Mouse (Mus musculus) embryonic facial prominence, embryonic 10.5 days (tissue): Measurements from ENCODE around the gene Rpn2. TPM values are rescaled to one million over a fixed set of nuclear protein-coding genes. Genes with fewer than 3 reads are reported as not detected.
A peak's percentile ranks its signal among the peaks of the same experiment; 100 is the strongest.

Experiments used
- DNase-seq: peaks from one replicate; pipeline ENCODE4 v3.0.0-alpha.2; 2017; ENCODE audit warnings: low spot score
- H3K27ac ChIP-seq: fragments of 300-500 bp; sonication (generic); replicated peaks from 2 replicates; pipeline ENCODE4 v1.5.1; 2016; ENCODE audit warnings: mild to moderate bottlenecking
- H3K27me3 ChIP-seq: fragments of 300-500 bp; sonication (generic); replicated peaks from 2 replicates; pipeline ENCODE4 v1.6.1; 2016; ENCODE audit warnings: low read depth, mild to moderate bottlenecking; ENCODE audit not compliant: poor library complexity, severe bottlenecking
- H3K36me3 ChIP-seq: fragments of 300-500 bp; sonication (generic); replicated peaks from 2 replicates; pipeline ENCODE4 v1.6.1; 2016; ENCODE audit warnings: mild to moderate bottlenecking, moderate library complexity
- H3K4me1 ChIP-seq: fragments of 300-500 bp; sonication (generic); 2 replicates; pipeline ENCODE4 v1.6.1; 2016
- H3K4me3 ChIP-seq: fragments of 300-500 bp; sonication (generic); 2 replicates; pipeline ENCODE4 v1.5.1; 2016; ENCODE audit warnings: mild to moderate bottlenecking, moderate library complexity
- H3K9me3 ChIP-seq: fragments of 300-500 bp; sonication (generic); 2 replicates; pipeline ENCODE4 v1.6.1; 2016; ENCODE audit warnings: mild to moderate bottlenecking
- WGBS: fragments of 180-500 bp; shearing (Covaris S2); methylation state at CpG from one replicate; pipeline ENCODE4 v1.1.7; 2016; 5-methylcytosine and 5-hydroxymethylcytosine counted together
- polyA plus RNA-seq: library from polyadenylated mRNA; unstranded; fragments of >200 nt; fragmentation: Nextera tagmentation; extraction: Ambion mirVana; gene quantifications from 2 replicates; pipeline ENCODE4 v1.2.1, GENCODE M21; 2016

The Rpn2 gene
- polyA plus RNA-seq, 1 experiment from 2014 or later, result 266 TPM

DNA sequence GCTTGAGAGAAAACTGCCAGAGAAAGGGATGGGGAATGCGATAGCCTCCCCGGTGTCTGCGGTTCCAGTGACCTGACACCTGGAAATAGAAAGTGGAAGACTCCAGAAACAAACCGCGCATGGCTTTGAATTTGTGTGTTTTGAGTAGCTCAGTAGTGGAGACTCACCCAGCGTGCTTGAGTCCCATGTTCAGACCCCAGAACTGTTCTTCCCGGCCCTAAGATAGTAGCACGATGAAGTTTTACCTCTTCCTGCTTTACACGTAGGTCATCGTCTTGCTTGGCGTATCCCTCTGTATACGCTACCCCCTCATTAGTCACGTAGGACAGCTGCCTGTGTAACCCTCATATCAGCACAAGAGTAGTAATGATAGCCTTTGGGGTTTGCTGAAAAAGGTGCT lies 89.2 kb downstream of the Rpn2 start:
- H3K27ac ChIP-seq, result peak overlapping the region; percentile 97
- H3K9me3 ChIP-seq, result no peaks in the 10 kb centered on the region
- peak overlapping the region; percentile 85 for H3K4me3 ChIP-seq
- H3K4me1 ChIP-seq, result peaks cover 22% of the 10 kb centered on the region
- no peak for DNase-seq
- H3K27me3 ChIP-seq, result no peaks in the 10 kb centered on the region
- peaks cover 11% of the 10 kb centered on the region for H3K36me3 ChIP-seq
- WGBS, result 10% methylated on average over 13 of the region's 13 CpGs

DNA sequence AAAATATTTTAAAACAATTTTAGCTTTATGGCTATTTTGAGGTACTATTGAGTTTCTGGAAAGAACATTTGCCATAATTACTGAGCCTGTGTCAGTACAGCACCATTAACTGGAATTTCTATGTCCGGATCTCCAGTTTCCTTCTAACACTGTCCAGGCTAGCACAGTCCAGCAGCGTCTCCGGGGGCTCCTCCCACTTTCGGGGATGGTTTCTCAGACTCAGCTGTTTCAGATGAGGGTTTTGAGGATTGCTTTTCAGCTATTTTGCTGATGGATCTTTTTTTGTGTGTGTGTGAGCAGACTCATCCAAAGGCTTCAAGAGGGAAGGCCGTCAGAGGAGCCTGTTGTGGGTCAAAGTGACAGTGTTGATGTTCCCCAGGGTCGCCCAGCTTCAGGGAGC lies 92.9 kb downstream of the Rpn2 start:
- H3K9me3 ChIP-seq, result no peaks in the 10 kb centered on the region
- peaks cover 29% of the 10 kb centered on the region for H3K36me3 ChIP-seq
- no peaks in the 10 kb centered on the region for H3K27me3 ChIP-seq
- H3K27ac ChIP-seq, result no peak overlapping the region
- 78% methylated on average over 6 of the region's 6 CpGs for WGBS
- no peak overlapping the region for H3K4me3 ChIP-seq
- DNase-seq, result no peak
- peaks cover 38% of the 10 kb centered on the region for H3K4me1 ChIP-seq

DNA sequence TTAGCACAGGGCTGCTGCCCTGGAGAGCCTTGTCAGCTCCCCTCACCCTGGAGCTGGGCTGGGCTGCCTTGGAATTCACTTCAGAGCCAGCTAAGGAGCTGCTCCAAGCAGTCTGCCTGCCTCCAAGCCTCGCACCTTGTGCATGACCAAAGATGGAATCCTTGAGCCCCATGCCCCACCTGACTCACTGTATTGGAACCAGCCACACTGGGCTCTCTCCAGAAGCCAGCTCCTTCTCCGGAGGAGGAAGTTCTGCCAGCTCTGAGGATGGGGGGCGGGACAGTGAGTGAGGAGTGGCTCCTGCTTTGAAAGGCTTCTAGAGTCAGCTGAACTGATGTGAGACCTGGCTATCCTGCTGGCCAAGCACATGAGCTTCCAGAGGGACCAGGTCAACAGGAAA lies 94.9 kb downstream of the Rpn2 start:
- 87% methylated on average over 3 of the region's 3 CpGs for WGBS
- no peak for DNase-seq
- Histone ChIP-seq H3K4me1 (peaks cover 27% of the 10 kb centered on the region), H3K9me3 (no peaks in the 10 kb centered on the region), H3K27ac (no peak overlapping the region), H3K4me3 (no peak overlapping the region), H3K27me3 (no peaks in the 10 kb centered on the region), H3K36me3 (peaks cover 29% of the 10 kb centered on the region)

DNA sequence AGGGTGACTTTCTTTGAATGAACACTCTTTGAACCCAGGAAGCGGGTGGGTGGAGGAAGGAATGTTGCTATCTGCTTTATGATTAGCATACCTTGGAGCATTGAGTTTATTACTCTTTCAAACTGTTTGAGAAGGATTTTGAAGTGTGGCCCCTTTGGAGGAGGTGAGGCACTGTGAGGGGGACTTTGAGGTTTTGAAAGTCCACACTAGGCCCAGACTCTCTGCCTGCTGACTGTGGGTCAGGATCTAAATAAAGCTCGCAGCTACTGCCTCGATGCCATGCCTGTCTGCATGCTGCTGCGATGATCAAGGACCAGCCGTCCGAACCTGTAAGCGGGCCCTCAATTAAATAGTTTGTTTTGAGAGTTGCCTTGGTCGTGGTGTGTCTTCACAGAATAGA lies 96.2 kb downstream of the Rpn2 start:
- 58% methylated on average over 8 of the region's 8 CpGs for WGBS
- peaks cover 24% of the 10 kb centered on the region for H3K4me1 ChIP-seq
- H3K27me3 ChIP-seq, result no peaks in the 10 kb centered on the region
- peaks cover 42% of the 10 kb centered on the region for H3K36me3 ChIP-seq
- no peak for DNase-seq
- 0 out of 2 replicates have a peak overlapping the region, but pooled peaks have one; percentile 30 for H3K27ac ChIP-seq
- no peak overlapping the region for H3K4me3 ChIP-seq
- H3K9me3 ChIP-seq, result no peaks in the 10 kb centered on the region

Other genes starting within 250 kb of the Rpn2 start
- 4.5 and 4.7 TPM in 2 replicates for gene Soga1, start 199.8 kb upstream of the Rpn2 start, polyA plus RNA-seq
- not detected in 2 replicates for gene Tldc2, start 192.0 kb upstream of the Rpn2 start, polyA plus RNA-seq
- gene Samhd1, start 143.8 kb upstream of the Rpn2 start, polyA plus RNA-seq, result 26.7 and 27.8 TPM in 2 replicates
- gene Rbl1, start 74.5 kb upstream of the Rpn2 start, polyA plus RNA-seq, result 21.4 and 23.7 TPM in 2 replicates
- gene Mroh8, start 532 bp downstream of the Rpn2 start, polyA plus RNA-seq, result 0.73 and 1.0 TPM in 2 replicates
- 0.34 and 1.3 TPM in 2 replicates for gene Ghrh, start 68.5 kb downstream of the Rpn2 start, polyA plus RNA-seq
- gene Manbal, start 88.6 kb downstream of the Rpn2 start, polyA plus RNA-seq, result 61.1 and 66.5 TPM in 2 replicates
- 22.1 and 23.1 TPM in 2 replicates for gene Src, start 139.4 kb downstream of the Rpn2 start, polyA plus RNA-seq